Mouse (Mus musculus): ENCODE measurements at regions not wholly inside any gene's neighbourhood (a gene's known extent, or its start where the extent isn't known, plus 50 kb on each side); places are given as distances from the start of the nearest gene placed in this dataset.

DNA sequence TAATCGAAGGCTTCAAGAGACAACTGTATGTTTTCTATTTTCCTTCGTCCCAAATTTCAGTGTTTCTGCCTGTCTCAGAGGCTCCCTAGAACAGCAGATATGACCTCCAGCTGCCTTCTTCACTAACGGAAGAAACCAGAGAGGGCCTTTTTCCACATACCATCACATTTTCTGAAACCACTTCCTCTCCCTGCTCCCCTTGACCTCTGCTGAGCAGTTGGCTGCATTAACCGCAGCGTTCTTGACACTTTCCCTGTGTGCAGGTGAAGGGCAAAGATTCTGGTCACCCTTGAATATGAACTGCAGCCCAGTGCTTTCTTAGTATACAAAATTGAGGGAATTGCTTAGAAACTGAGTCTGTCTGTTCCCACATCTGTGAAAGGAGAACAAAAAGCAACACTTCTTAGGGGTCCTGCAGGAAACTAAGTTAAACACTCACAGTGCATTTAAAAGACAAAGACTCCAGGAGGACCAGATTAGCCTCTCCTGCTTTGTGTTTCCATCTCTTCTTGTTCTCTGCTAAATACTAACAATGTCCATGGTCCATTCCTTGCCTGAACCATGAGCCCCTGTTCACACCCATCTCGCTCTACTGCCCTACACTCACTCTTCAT, 98.4 kb downstream of the Akap11 start:
- WGBS: 70% methylated on average over 6 of the region's 6 CpGs
- no peak for ATAC-seq
- no peak overlapping the region for H3K9ac ChIP-seq (replicated peaks)
- no peaks in the 10 kb centered on the region for H3K4me1 ChIP-seq (replicated peaks)
- H3K9me3 ChIP-seq: no peaks in the 10 kb centered on the region
- no peak overlapping the region for H3K27ac ChIP-seq
- H3K36me3 ChIP-seq: no peaks in the 10 kb centered on the region
- H3K4me2 ChIP-seq (replicated peaks): no peak overlapping the region
- no peak overlapping the region for H3K4me3 ChIP-seq (replicated peaks)
- H3K27me3 ChIP-seq: no peaks in the 10 kb centered on the region

DNA sequence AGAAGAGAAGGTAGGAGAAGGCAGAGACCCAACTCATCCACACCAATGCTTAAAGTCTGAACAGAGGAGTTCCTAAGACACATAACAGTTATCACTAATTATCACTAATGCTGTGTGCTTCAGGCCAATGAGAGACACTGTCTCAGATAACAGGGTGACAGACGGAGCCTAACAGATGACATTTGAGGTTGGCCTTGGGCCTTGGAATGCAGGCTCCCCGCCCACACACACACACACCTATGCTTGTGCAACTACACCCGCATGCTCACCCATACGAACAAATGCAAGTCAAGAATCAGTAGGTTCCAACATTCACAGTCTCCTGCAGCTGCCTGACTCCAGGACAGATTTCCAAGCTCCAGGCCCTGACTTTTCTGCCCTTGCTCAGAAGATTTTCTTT, 100.0 kb downstream of the Akap11 start:
- ATAC-seq: no peak
- no peaks in the 10 kb centered on the region for H3K9me3 ChIP-seq
- H3K27me3 ChIP-seq: no peaks in the 10 kb centered on the region
- H3K9ac ChIP-seq (replicated peaks): no peak overlapping the region
- no peak overlapping the region for H3K4me2 ChIP-seq (replicated peaks)
- H3K27ac ChIP-seq: no peak overlapping the region
- H3K4me3 ChIP-seq (replicated peaks): no peak overlapping the region
- H3K4me1 ChIP-seq (replicated peaks): peaks cover 4% of the 10 kb centered on the region; the same call in 1 of the 2 replicates
- 89% methylated on average over 4 of the region's 4 CpGs for WGBS
- no peaks in the 10 kb centered on the region for H3K36me3 ChIP-seq

DNA sequence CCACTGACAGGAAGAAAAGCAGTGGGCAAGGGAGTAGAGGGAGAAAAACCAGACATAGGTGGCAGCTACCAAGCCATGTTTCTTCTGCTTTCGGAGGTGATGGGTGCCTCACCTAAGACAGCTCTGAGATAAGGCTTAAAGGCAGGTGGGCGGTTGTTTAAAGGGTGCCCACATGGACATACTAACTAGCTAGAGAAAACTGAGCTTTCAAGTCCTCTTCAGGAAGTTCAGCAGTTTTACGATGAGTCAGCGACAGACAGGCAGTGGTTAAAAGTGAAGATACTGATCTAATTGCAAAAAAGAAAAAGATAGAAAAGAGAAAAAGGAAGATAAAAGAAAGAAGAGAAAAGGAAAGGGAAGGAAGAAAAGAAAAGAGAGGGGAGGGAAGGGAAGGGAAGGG, 100.6 kb downstream of the Akap11 start:
- H3K4me2 ChIP-seq (replicated peaks): no peak overlapping the region
- WGBS: 95% methylated on average over 4 of the region's 4 CpGs
- no peak overlapping the region for H3K9ac ChIP-seq (replicated peaks)

GRCm38 (mm10) chr14:78435561-78435960, 101.0 kb downstream of the Akap11 start:
- peaks cover 4% of the 10 kb centered on the region; the same call in 1 of the 2 replicates for H3K4me1 ChIP-seq (replicated peaks)
- H3K27me3 ChIP-seq: no peaks in the 10 kb centered on the region
- H3K4me3 ChIP-seq (replicated peaks): no peak overlapping the region
- H3K36me3 ChIP-seq: no peaks in the 10 kb centered on the region
- H3K27ac ChIP-seq: no peak overlapping the region
- ATAC-seq: no peak
- no peak overlapping the region for H3K9ac ChIP-seq (replicated peaks)
- WGBS: 92% methylated on average over 10 of the region's 10 CpGs
- H3K4me2 ChIP-seq (replicated peaks): no peak overlapping the region
- no peaks in the 10 kb centered on the region for H3K9me3 ChIP-seq

More for the DNA sequence above, 100.6 kb downstream of the Akap11 start:
- Histone ChIP-seq H3K36me3 (no peaks in the 10 kb centered on the region), H3K27me3 (no peaks in the 10 kb centered on the region), H3K9me3 (no peaks in the 10 kb centered on the region), H3K4me1 (replicated peaks) (peaks cover 4% of the 10 kb centered on the region; the same call in 1 of the 2 replicates), H3K4me3 (replicated peaks) (no peak overlapping the region), H3K27ac (no peak overlapping the region)
- ATAC-seq: no peak

DNA sequence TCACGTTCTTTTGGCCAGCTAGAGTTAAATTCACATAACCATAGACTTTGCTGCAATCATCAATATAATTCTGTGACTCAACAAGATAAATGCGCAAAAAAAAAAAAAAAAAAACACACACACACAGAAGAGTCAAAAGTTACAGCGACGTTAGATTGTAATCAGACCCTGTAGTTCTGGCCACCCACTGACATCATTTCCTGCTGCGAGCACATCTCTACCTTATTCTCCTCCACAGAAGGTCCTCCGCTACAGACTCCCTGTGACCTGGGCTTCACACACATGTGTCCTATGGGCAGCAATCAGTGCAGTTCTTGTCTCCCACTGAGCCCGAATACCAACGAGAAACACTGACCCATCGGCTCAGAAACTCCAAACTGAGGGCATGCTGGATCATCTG, 101.9 kb downstream of the Akap11 start:
- 92% methylated on average over 9 of the region's 9 CpGs for WGBS
- Histone ChIP-seq H3K4me1 (replicated peaks) (peaks cover 4% of the 10 kb centered on the region; the same call in 1 of the 2 replicates), H3K27ac (no peak overlapping the region), H3K9me3 (no peaks in the 10 kb centered on the region), H3K4me3 (replicated peaks) (no peak overlapping the region), H3K36me3 (no peaks in the 10 kb centered on the region), H3K9ac (replicated peaks) (no peak overlapping the region), H3K4me2 (replicated peaks) (no peak overlapping the region), H3K27me3 (no peaks in the 10 kb centered on the region)
- ATAC-seq: no peak

DNA sequence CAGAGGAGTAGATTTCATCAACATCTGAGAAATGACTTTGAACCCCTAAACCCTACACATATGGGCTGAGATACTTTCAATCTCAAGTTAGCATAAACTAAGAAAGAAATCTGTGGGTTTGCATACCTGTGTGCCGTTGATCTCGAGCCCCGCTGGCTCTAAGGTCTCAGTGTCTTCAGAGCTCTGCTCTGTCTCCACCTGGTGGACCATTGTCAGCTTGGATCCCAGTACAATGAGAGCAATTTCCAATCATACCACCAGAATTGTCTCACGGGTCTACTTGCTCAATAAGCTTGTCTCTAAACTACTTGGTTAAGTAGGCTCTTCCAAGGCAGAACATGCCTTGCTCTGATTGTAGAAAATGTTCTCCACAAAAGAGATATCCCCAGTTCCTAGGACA, 102.5 kb downstream of the Akap11 start:
- ATAC-seq: no peak
- no peak overlapping the region for H3K4me3 ChIP-seq (replicated peaks)
- WGBS: 97% methylated on average over 4 of the region's 4 CpGs
- H3K36me3 ChIP-seq: no peaks in the 10 kb centered on the region
- no peaks in the 10 kb centered on the region for H3K27me3 ChIP-seq
- no peaks in the 10 kb centered on the region for H3K9me3 ChIP-seq
- H3K4me2 ChIP-seq (replicated peaks): no peak overlapping the region
- H3K4me1 ChIP-seq (replicated peaks): peaks cover 4% of the 10 kb centered on the region; the same call in 1 of the 2 replicates
- H3K27ac ChIP-seq: no peak overlapping the region
- no peak overlapping the region for H3K9ac ChIP-seq (replicated peaks)

GRCm38 (mm10) chr14:78432471-78432870, 104.1 kb downstream of the Akap11 start:
- Histone ChIP-seq H3K9me3 (no peaks in the 10 kb centered on the region), H3K27me3 (no peaks in the 10 kb centered on the region), H3K9ac (replicated peaks) (no peak overlapping the region), H3K4me3 (replicated peaks) (no peak overlapping the region), H3K4me2 (replicated peaks) (no peak overlapping the region), H3K36me3 (no peaks in the 10 kb centered on the region), H3K27ac (no peak overlapping the region), H3K4me1 (replicated peaks) (peaks cover 4% of the 10 kb centered on the region; the same call in 1 of the 2 replicates)
- no peak for ATAC-seq
- WGBS: 58% methylated on average over 4 of the region's 4 CpGs

- Histone ChIP-seq H3K27me3 (no peaks in the 10 kb centered on the region), H3K27ac (no peak overlapping the region), H3K36me3 (no peaks in the 10 kb centered on the region), H3K9me3 (no peaks in the 10 kb centered on the region), H3K4me1 (replicated peaks) (peaks cover 4% of the 10 kb centered on the region; the same call in 1 of the 2 replicates), H3K4me3 (replicated peaks) (no peak overlapping the region), H3K4me2 (replicated peaks) (no peak overlapping the region), H3K9ac (replicated peaks) (no peak overlapping the region)
- no peak for ATAC-seq
- WGBS: 79% methylated on average over 5 of the region's 5 CpGs
Measured at GRCm38 (mm10) chr14:78431931-78432330, 104.7 kb downstream of the Akap11 start.

- H3K4me1 ChIP-seq (replicated peaks): peaks cover 4% of the 10 kb centered on the region; the same call in 1 of the 2 replicates
- 93% methylated on average over 3 of the region's 3 CpGs for WGBS
- no peak for ATAC-seq
- H3K27me3 ChIP-seq: no peaks in the 10 kb centered on the region
- H3K36me3 ChIP-seq: no peaks in the 10 kb centered on the region
- no peaks in the 10 kb centered on the region for H3K9me3 ChIP-seq
- H3K9ac ChIP-seq (replicated peaks): no peak overlapping the region
- H3K4me2 ChIP-seq (replicated peaks): no peak overlapping the region
- H3K4me3 ChIP-seq (replicated peaks): no peak overlapping the region
- no peak overlapping the region for H3K27ac ChIP-seq
Measured at GRCm38 (mm10) chr14:78431406-78431805, 105.2 kb downstream of the Akap11 start.

DNA sequence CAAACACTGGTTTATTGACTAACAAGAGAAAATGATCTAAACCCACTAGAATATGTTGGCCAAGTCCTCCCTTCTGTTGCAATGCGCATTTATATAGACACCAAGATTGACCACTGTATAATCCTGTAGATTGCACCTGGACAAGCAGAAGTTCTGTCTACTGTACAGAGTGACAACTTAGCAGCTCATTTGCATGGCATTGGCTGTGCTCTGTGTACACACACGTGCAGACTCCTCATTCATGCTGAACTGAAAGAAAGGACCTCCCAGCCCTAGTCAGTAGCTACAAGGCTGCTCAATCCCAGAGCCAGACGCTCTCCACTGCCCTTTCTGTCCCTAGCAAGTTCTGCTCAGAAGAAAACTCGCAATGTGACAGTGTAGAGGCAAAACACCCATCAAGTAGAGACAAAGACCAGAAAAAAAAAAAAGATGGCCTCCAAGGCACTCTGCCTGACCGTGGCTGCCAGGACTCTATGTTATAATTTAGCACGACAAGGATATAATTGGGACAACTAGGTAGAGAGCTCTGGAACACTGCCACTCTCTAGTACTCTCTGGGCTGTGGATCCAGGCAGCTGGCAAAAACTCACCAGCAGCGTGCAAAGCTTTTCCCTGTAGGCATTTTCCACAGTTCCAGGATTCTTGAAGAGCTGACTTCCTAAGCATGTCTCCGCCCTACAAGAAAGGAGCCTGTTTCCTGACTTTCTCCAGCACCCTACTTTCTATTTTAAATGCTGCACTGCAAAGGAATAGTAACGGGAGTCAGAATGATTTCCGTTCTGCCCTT, 108.2 kb downstream of the Akap11 start:
- Histone ChIP-seq H3K27ac (no peak overlapping the region), H3K27me3 (no peaks in the 10 kb centered on the region), H3K36me3 (no peaks in the 10 kb centered on the region), H3K4me1 (replicated peaks) (peaks cover 4% of the 10 kb centered on the region; the same call in 1 of the 2 replicates), H3K4me2 (replicated peaks) (no peak overlapping the region), H3K9me3 (no peaks in the 10 kb centered on the region), H3K9ac (replicated peaks) (no peak overlapping the region), H3K4me3 (replicated peaks) (no peak overlapping the region)
- 83% methylated on average over 10 of the region's 10 CpGs for WGBS
- ATAC-seq: no peak

GRCm38 (mm10) chr14:78427062-78427461, 109.5 kb downstream of the Akap11 start:
- no peak for ATAC-seq
- no peaks in the 10 kb centered on the region for H3K36me3 ChIP-seq
- WGBS: 92% methylated on average over 3 of the region's 3 CpGs
- no peak overlapping the region for H3K4me3 ChIP-seq (replicated peaks)
- no peak overlapping the region for H3K4me2 ChIP-seq (replicated peaks)
- peaks cover 1% of the 10 kb centered on the region; the same call in 1 of the 2 replicates for H3K4me1 ChIP-seq (replicated peaks)
- no peaks in the 10 kb centered on the region for H3K9me3 ChIP-seq
- H3K27ac ChIP-seq: no peak overlapping the region
- no peaks in the 10 kb centered on the region for H3K27me3 ChIP-seq
- no peak overlapping the region for H3K9ac ChIP-seq (replicated peaks)

DNA sequence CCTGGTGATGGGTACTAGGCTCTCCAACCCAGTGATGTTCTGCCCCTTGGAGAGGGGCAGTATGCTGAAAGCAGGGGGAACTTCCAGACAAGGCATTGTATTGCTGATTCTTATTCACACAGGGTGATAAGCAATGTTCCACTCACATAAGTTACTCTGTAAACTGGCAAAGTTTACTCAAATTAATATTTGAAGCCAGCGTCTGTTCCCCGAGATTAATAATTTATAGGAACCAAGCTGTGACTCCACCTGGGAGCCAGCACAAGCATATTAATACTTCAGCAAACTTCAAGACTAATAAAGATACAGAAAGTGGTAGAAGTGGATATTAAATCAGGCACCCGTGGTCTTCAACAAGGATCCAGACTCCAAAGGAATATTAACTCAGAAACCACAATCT, 114.0 kb downstream of the Akap11 start:
- no peaks in the 10 kb centered on the region for H3K9me3 ChIP-seq
- no peak overlapping the region for H3K27ac ChIP-seq
- H3K36me3 ChIP-seq: no peaks in the 10 kb centered on the region
- WGBS: 87% methylated on average over 3 of the region's 3 CpGs
- no peak for ATAC-seq
- no peak overlapping the region for H3K9ac ChIP-seq (replicated peaks)
- H3K4me2 ChIP-seq (replicated peaks): no peak overlapping the region
- H3K4me1 ChIP-seq (replicated peaks): no peaks in the 10 kb centered on the region
- H3K27me3 ChIP-seq: no peaks in the 10 kb centered on the region
- H3K4me3 ChIP-seq (replicated peaks): no peak overlapping the region

Measured in midbrain, embryonic 13.5 days (tissue).